Mouse (Mus musculus) frontal cortex, postnatal 36 days (tissue): ENCODE measurements at regions not wholly inside any gene's neighbourhood (a gene's known extent, or its start where the extent isn't known, plus 50 kb on each side); places are given as distances from the start of the nearest gene placed in this dataset.
A peak's percentile ranks its signal among the peaks of the same experiment; 100 is the strongest.

Experiments used
- DNase-seq, 2 experiments: peaks; one replicate each; pipeline ENCODE4 v3.0.0; 2022; ENCODE audit warnings: low spot score in 2 of 2

GRCm38 (mm10) chr16:62470133-62470532 lies 316.5 kb downstream of the Nsun3 start:
- no peak for DNase-seq

GRCm38 (mm10) chr16:62469286-62469685 lies 317.3 kb downstream of the Nsun3 start:
- DNase-seq, result no peak

GRCm38 (mm10) chr16:62468846-62469245 lies 317.8 kb downstream of the Nsun3 start:
- no peak for DNase-seq

- DNase-seq, result no peak
Measured at GRCm38 (mm10) chr16:62459949-62460551, 326.6 kb downstream of the Nsun3 start.

- no peak for DNase-seq
Measured at GRCm38 (mm10) chr16:62449735-62450134, 336.9 kb downstream of the Nsun3 start.

GRCm38 (mm10) chr16:62447380-62447779 lies 339.2 kb downstream of the Nsun3 start:
- DNase-seq, result peak in 1 of 2 experiments; percentile 13

GRCm38 (mm10) chr16:62441197-62441596 lies 345.4 kb downstream of the Nsun3 start:
- peak; percentile 17 to 55 for DNase-seq

- peak in 1 of 2 experiments; percentile 46 for DNase-seq
Measured at GRCm38 (mm10) chr16:62433125-62433524, 353.5 kb downstream of the Nsun3 start.

- peak; percentile 17 to 59 for DNase-seq
Measured at GRCm38 (mm10) chr16:62414485-62414884, 372.1 kb downstream of the Nsun3 start.

GRCm38 (mm10) chr16:62407526-62408165 lies 379.0 kb downstream of the Nsun3 start:
- DNase-seq, result peak; percentile 22 to 37

GRCm38 (mm10) chr16:62406458-62406857 lies 380.2 kb downstream of the Nsun3 start:
- DNase-seq, result no peak

GRCm38 (mm10) chr16:62357279-62357678 lies 429.3 kb downstream of the Nsun3 start:
- no peak for DNase-seq

GRCm38 (mm10) chr16:62356349-62356748 lies 430.3 kb downstream of the Nsun3 start:
- DNase-seq, result no peak

- no peak for DNase-seq
Measured at GRCm38 (mm10) chr16:62355830-62356270, 430.8 kb downstream of the Nsun3 start.

GRCm38 (mm10) chr16:62327378-62328036 lies 459.1 kb downstream of the Nsun3 start:
- no peak for DNase-seq

- no peak for DNase-seq
Measured at GRCm38 (mm10) chr16:62325534-62326244, 460.9 kb downstream of the Nsun3 start.

GRCm38 (mm10) chr16:62322809-62323208 lies 463.8 kb downstream of the Nsun3 start:
- DNase-seq, result peak in 1 of 2 experiments; percentile 24

GRCm38 (mm10) chr16:62288948-62289347 lies 497.7 kb downstream of the Nsun3 start:
- peak; percentile 1 to 23 for DNase-seq
